Mouse (Mus musculus): ENCODE measurements around the gene Tmem106a. TPM values are rescaled to one million over a fixed set of nuclear protein-coding genes. Genes with fewer than 3 reads are reported as not detected.
"Not testable (repeated sequence)": the region's sequence is repeated elsewhere in the genome, so short reads cannot be mapped to it uniquely, and the experiment has no call there.

Gene Tmem106a
- total RNA-seq, 2 experiments from 2014 or later: 1.1 to 1.7 TPM

DNA sequence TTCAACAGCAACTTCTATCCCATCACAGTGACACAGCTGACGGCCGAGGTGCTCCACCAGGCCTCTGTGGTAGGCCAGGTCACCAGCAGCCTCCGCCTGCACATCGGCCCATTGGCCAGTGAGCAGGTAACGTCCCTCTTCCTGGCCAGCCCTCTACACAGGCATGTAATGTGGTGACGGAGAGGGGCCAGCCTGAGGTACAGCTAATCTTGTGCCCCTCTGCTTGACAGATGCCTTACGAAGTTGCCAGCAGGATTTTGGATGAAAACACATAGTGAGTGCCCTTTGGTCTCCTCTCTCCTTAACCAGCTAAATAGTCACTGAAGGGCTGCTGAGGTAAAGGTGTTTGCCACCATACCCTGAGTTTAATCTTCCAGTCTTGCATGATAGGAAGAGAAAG, 6.8 kb downstream of the Tmem106a start:
- no peak for DNase-seq (ENCODE audit: extremely low spot score in 1 of 2, low spot score in 2 of 2)
- intact Hi-C loops (cut with DNase I): no loop called here

DNA sequence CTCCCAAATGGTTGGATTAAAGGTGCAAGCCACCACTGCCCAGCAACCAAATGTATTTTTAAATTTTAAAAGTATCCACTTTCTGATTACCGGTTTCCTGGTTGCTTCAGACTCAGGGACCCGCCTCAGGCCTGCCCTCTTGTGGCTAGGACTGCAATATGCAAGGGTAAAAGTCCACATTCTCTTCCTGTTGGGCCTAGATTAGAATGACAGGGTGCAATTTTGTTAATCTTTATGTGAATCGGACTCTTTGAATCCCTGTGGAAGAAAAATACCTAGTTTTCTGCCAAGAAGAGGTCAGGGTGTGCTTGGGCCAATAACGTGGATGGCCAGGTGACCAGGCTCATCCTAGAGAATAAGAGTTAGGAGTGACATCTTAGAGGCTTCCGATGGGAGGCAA, 7.4 kb downstream of the Tmem106a start:
- intact Hi-C loops (cut with DNase I): no loop called here

DNA sequence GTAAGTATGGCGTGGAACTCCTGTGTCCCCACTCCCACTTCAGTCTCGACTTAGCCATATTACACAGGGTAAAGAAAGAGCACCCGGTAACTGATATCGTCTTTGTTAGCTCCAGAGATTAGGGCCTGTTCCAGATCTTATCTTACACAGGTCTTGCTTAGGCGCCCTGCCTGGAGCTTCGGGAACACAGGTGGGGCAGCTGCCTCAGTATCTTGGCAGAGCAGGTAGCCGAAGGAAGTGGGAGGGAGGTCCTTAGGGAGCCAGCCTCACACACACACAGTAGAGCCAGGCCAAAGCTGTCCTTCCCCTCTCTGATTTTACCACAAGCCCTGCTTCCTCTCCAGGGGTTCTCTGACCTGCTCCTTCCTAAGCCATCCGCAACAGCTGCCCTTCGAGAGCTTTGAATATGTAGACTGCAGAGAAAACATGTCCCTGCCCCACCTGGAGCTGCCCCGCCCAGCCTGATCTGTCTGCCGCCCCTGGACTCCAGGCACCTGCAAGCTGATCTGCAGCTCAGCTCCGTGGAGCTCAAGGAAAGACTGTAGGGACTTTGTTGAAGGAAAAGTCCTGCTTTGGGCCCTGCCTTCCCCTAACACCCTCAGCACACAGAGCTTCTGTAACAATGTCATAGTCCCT, 8.1 kb downstream of the Tmem106a start:
- no peak for DNase-seq (ENCODE audit: extremely low spot score in 1 of 2, low spot score in 2 of 2)
- intact Hi-C loops (cut with DNase I): no loop called here

More for the DNA sequence above, 7.4 kb downstream of the Tmem106a start:
- DNase-seq (ENCODE audit: extremely low spot score in 1 of 2, low spot score in 2 of 2): peak in 1 of 2 experiments; percentile 53

DNA sequence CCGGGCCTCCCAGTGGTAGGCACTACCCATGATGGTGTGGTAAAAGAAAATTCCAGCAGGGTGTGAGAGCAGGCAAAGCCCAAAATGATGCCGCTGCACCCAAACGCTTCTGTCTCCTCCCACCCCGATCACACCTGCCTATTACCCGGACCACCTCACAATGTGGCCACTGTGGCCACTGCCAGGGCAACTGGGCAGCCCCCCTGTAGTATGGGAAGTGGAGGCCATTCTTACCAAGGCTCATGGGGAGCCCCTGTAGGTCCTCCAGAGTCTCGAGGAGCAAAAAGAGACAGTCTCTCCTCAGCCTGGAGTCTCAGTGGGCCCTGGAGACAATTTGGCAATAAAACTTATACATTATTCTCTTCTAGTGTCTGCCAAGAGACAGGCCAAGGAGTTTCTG, 17.1 kb downstream of the Tmem106a start, which contains the start of gene Gm11634:
TSS of gene Gm11634 (minus strand) at position 101 of the 400 bp plus-strand sequence.
- DNase-seq (ENCODE audit: extremely low spot score in 1 of 2, low spot score in 2 of 2): no peak
- intact Hi-C loops (cut with DNase I): no loop called here

DNA sequence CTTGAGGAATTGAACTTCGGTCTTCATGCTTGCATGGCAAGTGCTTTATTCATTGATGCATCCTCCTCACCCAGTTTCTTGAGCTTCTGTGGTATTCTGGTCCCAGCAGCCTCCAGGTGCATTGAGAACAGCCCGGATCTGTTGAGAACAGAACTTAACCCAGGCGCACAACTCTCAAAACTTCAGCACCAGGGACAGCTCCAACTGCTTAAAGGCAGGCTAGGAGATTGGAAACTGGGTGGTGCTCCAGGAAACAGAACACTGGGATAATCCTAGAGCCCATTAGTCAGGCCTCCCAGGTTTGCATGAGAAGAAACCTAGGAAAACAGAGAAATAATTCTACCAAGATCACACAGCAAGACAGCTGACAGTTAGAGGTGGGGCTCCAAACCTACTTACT, 20.4 kb downstream of the Tmem106a start:
- peak in 1 of 2 experiments; percentile 41 for DNase-seq (ENCODE audit: extremely low spot score in 1 of 2, low spot score in 2 of 2)
- intact Hi-C loops (cut with DNase I): no loop called here

DNA sequence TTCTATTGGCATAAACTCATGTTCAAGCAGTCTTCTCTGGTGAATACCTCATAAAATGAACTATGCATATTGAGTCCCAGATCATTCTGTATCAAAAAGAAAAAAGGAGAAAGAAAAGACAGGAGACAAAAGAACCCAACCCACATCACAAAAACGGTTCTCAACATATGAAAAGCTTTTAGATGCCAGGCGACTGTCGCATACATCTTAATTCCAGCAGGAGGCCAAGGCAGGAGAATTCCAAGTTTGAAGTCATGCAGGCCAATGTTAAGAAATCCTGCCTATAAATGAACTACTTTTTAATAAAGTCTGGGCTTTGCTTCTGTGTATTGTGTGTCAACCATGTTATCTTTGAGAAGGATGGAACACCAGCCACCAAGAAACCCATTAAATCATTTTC, 22.1 kb downstream of the Tmem106a start:
- intact Hi-C loops (cut with DNase I): no loop called here
- DNase-seq (ENCODE audit: extremely low spot score in 1 of 2, low spot score in 2 of 2): no peak

DNA sequence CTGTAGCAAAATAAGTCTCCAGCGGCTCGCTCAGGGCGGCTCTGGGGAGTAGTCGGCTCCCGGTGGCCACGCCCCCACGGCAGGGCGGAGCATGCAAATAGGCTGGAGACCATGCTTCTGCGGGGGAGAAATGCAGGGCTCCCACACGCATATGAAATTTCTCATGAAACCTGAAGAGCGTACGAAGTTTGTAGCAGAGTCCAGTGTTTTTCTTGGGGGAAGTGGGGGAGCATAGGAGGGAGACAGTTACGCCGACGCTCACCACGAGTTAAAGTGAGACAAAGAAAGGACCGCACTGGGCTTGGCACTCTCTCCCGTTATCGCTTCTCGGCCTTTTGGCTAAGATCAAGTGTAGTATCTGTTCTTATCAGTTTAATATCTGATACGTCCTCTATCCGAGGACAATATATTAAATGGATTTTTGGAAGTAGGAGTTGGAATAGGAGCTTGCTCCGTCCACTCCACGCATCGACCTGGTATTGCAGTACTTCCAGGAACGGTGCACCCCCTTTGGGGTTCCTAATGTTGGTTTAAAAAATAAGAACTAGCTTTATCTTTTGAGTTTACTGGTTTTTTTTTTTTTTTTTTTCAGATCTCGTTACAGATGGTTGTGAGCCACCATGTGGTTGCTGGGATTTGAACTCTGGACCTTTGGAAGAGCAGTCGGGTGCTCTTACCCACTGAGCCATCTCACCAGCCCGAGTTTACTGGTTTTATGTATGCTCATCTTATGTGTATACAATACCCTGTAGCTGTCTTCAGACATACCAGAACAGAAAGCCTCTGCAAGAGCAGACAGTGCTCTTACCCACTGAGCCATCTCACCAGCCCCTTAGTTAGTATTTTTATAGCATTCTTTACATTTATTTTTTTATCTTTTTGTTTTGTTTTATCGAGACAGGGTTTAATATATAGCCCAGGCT, 22.8 kb downstream of the Tmem106a start:
- DNase-seq (ENCODE audit: extremely low spot score in 1 of 2, low spot score in 2 of 2): peak in 1 of 2 experiments; percentile 84
- intact Hi-C loops (cut with DNase I): not testable (repeated sequence)

DNA sequence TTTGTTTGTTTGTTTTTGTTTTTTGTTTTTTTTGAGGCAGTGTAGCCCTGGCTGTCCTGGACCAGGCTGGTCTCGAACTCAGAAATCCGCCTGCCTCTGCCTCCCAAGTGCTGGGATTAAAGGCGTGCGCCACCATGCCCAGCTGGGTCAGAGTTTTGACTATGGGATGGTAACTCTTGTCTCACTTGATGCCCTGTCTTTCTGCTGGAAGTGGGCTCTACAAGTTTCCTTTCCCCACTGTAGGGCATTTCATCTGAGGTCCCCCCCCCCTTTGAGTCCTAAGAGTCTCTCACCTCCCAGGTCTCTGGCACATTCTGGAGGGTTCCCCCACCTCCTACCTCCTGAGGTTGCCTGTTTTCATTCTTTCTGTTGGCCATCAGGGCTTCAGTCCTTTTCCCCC, 25.1 kb downstream of the Tmem106a start:
- DNase-seq (ENCODE audit: extremely low spot score in 1 of 2, low spot score in 2 of 2); intact Hi-C loops (cut with DNase I): not testable (repeated sequence)

DNA sequence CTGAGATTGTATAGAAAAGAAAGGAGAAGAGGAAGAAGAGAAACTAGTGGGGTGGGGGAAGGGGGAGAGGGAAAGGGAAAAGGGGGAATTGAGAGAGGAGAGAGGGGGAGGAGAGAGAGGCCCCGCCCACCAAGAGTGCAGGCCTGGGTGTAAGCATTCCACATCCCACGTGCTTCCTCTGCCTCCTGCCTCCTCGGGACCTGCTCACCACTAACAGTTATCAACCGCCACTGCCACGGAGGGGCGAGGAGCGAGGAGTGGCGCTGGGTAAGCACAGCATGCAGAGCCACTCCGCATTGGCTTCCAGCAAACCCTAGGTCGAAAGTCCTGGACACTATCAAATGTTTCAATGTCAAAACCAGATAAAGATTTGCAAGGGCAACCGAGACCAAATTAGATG, 28.4 kb downstream of the Tmem106a start:
- intact Hi-C loops (cut with DNase I): no loop called here
- DNase-seq (ENCODE audit: extremely low spot score in 1 of 2, low spot score in 2 of 2): no peak

DNA sequence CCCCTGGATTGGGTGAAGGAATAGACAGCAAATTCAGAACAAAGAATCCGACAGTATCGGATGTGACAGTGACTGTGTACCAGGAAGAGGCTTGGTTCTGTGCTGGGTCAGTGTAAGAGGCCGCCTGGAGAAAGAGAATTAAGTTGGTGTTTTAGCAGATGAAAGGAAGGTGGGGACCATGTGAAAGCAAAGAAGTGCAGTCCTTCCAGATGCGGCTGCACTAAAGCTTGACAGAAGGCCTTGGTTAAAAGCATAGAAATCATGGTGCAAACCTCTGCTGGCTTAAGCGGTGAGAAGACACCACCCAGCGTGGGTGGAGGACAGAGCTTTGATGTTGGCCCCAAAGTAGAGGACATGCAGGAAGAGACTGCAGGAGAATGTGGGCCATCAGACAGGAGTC, 31.6 kb downstream of the Tmem106a start:
- intact Hi-C loops (cut with DNase I): no loop called here
- DNase-seq (ENCODE audit: extremely low spot score in 1 of 2, low spot score in 2 of 2): no peak

DNA sequence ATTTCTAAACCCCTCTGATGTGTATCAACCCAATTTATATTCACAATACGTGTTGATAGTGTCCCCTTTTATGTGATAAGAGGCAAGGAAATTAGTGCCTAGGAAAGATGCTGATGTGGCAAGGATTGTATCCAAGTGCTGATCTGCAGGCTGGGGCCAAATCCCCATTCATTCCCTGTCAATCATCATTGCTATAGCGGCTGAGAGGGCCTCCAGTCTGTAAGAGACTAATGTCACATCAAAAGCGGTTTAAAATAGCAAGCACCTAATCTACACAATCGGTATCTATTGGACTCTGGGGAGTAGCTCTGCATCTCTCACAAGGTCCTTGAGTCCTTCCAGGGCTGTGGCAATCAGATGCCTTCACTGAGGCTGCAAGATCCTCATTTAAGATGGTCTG, 32.1 kb downstream of the Tmem106a start:
- DNase-seq (ENCODE audit: extremely low spot score in 1 of 2, low spot score in 2 of 2): no peak
- intact Hi-C loops (cut with DNase I): no loop called here

DNA sequence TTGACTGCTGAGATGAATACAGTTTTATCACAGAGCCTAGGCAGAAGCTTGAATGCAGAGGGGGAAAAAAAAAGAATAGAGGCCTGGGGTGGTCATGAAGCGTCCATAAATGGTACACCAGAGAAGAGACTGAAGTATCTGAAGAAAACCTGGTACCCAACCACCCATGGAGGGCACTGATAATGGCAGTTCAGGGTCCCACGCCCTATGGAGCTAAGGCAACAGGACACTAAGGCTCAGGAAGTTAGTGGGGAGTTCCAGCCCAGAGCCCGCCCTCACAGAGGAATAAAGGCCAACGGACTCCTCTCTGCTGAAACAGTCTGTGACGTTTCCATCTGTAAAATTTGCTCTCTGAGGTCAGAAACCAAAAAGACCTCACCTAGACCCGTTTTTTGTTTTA, 33.3 kb downstream of the Tmem106a start:
- intact Hi-C loops (cut with DNase I): no loop called here
- DNase-seq (ENCODE audit: extremely low spot score in 1 of 2, low spot score in 2 of 2): no peak

DNA sequence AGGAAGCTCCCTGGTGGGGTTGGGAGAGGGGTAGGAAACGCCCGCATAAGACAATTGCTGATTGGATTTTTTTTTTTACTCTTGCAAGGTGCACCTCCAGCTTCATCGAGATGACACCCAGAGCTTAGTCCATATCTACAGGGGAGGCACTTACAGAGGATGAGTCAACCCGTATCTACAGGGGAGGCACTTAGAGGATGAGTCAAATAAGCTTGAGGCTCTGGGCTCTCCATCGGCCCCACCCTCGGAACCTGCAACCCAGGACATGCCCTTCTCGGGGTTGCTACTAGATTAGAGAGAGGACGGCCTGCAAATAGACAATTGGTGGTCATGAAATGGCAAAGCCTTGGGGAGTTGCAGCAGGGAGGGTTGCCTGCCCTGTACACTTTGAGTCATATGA, 34.1 kb downstream of the Tmem106a start:
- intact Hi-C loops (cut with DNase I): no loop called here
- DNase-seq (ENCODE audit: extremely low spot score in 1 of 2, low spot score in 2 of 2): no peak

DNA sequence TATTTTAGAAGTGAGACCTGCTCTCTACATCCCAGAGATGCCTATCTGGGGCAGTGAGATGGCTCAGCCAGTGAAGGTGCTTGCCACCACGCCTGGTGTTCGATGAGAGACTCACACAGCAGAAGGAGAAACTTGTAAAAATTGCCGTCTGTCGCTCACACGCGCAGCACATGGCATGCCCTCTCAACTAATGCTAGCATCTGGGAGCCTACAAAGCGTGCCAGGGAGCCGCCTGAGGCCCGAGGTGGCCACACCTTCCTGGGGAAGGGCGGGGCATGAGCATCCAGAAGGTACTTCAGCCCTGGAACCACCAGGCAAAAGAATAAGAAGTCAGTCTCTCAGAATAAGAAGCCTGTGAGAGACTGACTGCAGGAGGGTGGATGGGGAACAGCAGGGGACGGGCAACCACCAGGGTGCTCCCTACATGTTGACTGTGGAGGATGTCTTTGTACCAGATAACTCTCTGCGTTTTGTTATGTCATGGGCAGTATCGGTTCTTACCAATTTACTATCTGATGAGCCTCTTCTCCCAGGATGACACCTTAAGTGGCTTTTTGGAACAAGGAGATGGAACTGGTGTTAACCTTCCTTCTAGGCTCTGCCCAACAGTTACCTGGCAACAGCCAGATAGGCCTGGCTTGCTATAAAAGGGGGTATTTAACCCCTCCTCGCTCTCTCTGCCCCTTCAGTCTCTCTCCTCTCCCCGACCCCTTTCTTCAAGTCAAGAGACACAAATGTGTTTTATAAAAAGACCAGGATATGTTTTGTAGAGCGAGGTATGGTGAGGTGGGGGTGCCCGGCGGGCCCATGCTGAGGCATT, 35.1 kb downstream of the Tmem106a start:
- DNase-seq (ENCODE audit: extremely low spot score in 1 of 2, low spot score in 2 of 2): no peak
- intact Hi-C loops (cut with DNase I): no loop called here

DNA sequence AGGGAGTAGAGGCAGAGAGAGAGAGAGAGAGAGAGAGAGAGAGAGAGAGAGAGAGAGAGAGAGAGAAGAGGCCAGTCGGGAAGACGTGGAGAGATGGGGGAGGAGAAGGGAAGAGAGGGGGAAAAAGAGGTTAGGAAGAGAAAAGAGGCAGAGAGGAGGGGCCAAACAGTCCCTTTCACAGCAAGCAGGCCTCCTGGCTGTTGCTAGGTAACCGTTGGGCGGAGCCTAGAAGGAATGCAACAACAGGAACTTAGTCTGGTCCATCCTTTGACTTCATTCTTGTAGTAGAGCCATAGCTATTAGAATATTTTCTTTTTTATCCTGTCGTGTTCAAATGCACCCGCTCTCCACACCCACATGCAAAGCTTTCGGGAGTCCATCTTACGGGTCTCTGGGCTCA, 35.8 kb downstream of the Tmem106a start:
- peak in 1 of 2 experiments; percentile 68 for DNase-seq (ENCODE audit: extremely low spot score in 1 of 2, low spot score in 2 of 2)
- intact Hi-C loops (cut with DNase I): no loop called here

DNA sequence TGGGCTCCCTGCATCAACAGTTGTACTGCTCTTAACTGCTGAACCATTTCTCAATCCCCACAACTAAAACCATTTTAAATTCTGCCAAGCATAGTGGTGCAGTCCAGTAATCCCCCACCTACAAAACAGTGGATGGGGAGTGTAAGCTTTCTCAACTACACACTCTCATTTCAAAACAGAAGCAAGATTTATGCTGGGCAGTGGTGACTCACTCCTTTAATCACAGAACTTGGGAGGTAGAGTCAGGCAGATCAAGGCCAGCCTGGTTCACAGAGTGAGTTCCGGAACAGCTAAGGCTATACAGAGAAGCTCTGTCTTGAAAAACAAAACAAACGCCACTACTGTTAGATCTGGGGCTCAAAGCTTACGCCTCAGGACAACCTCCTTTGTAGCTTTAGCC, 36.6 kb downstream of the Tmem106a start:
- DNase-seq (ENCODE audit: extremely low spot score in 1 of 2, low spot score in 2 of 2): no peak
- intact Hi-C loops (cut with DNase I): no loop called here

DNA sequence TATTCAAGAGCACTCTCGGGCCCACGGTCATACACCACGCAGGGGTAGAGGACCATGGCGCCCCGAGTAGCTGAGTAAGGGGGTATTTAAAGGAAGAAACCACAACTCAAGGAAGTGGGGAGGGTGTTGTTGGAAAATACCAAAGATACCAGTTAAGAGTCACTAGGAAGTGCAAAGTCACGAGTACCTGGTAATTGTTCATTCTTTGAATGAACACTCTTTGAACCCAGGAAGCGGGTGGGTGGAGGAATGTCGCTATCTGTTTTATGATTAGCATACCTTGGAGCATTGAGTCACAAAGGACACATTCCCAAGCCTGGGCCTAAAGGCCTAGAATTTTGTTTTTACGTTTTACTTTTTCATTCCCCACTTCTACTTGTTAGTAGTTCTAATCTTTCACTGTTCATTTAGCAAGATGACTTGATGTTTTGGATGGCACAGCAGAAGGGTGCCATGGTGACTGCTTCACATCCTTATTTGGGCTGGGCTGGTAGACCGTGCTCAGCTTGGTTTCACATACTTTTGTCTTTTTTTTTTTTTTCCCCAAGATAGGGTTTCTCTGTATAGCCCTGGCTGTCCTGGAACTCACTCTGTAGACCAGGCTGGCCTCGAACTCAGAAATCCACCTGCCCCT, 38.1 kb downstream of the Tmem106a start:
- DNase-seq (ENCODE audit: extremely low spot score in 1 of 2, low spot score in 2 of 2); intact Hi-C loops (cut with DNase I): not testable (repeated sequence)

DNA sequence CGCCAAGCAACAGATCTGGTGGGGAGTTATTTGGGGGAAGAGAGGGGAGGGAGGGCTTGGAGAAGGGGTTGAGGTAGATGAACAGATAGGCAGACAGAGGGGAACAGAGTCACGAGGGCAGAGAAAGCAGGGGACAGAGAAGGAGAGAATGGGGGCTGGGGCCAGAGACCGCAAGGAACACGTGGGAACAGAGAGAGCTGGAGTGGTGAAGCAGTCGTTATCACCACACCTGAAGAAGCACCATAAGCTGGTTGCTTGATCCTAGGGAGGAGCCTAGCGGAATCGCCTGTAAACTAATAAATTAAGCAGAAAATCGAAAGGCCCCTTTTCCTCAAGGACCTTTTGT, 44.6 kb downstream of the Tmem106a start:
- DNase-seq (ENCODE audit: extremely low spot score in 1 of 2, low spot score in 2 of 2): no peak
- intact Hi-C loops (cut with DNase I): no loop called here
